Mouse (Mus musculus) layer of hippocampus, postnatal 14 days (tissue): Measurements from ENCODE around the gene Pin1. TPM values are rescaled to one million over a fixed set of nuclear protein-coding genes. Genes with fewer than 3 reads are reported as not detected.

Experiments used
- DNase-seq, 2 experiments: peaks; one replicate each; pipeline ENCODE4 v3.0.0; 2021 to 2022; ENCODE audit warnings: low spot score in 2 of 2, mixed read lengths in 1 of 2
- total RNA-seq, 2 experiments: library from RNA; stranded (reverse); gene quantifications; 2 replicates each; pipeline ENCODE4 v1.2.3; 2021

Gene Pin1
- total RNA-seq, 2 experiments from 2014 or later, result 33.8 to 34.0 TPM

DNA sequence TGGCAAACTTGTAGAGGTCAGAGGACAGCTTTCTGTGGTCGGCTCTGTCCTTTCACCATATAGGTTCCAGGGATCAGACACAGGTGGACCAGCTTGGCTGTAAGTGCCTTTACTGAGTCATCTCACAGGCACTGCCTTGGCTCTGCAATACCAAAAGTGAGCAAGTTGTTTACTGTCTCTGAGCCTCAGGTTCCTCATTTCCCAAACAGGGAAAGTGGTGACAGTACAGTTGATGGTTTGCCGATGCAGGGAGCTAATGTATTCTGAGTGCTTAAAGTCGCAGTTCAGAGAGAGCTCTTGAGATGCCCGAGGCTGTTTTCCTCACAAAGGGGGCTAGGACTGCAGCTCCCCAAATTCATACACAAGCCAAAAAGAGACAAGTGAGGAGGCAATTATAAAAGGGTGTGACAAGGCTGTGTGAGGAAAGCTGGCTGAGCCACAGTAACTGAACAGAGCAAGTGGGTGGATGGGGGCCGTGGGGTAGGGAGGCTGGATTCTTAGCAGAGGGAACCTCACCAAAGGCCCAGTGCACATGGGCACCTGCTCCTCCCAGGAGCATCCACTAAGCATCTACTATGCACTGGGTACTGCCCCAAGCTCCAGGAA is 44.3 kb downstream of the Pin1 start:
- DNase-seq, result no peak

DNA sequence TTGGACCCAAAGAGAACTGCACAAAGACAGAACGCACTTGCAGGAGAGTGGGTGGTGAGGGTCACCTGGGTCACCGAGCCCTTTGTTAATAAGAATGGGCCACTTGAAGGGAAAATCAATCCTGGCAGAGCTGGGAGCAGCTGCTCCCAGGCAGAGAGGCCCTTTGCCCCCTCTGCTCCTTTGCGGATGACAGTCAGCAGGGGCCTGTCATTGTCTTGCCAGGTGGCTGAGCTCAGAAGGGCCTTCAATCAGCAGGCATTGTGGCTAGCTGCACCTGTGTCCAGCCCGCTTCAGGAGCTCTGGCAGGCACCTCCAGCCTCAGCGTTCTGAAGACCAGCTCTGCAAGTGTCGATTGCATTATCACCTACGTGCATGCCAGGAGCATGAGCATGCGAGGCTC is 45.6 kb downstream of the Pin1 start:
- no peak for DNase-seq

DNA sequence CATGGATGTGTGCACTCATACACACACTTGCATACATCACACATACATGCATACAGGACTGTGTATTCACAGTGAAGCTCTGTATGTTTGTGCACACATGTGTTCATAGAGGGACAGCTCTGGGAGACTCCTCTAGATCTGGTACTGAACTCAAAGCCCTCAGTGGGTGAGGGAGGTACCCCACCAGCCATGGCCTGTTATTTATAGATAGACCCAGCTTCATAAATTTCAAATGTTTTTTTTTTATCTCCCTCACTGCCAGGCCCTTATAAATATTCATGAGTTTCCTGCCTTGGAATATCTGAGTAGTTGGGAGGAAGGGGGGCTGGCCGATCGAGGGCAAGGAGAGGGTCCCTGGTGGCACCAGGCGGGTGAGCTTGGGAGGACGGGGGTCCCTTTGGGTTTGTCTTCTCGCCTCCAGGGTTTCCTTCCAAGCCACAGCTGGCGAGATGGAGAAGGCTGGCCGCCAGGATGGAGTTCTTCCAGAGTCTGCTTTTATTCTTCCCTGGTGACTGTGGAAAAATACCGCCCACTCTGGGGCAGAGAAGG is 52.0 kb downstream of the Pin1 start:
- peak in 1 of 2 experiments; percentile 52 for DNase-seq

DNA sequence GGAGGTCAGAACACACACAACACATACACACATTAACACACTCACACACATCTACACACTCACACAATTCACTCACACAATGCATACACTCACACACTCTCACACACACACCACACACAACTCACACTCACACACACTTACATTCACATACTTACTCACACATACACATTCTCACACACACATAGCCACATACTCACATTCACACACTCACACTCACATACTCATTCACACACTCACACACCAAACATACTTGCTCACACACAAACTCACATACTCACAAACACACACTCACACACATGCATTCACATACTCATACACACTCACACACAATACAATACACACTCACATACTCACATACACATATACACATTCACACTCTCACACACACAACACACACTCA is 53.5 kb downstream of the Pin1 start:
- DNase-seq, result no peak

DNA sequence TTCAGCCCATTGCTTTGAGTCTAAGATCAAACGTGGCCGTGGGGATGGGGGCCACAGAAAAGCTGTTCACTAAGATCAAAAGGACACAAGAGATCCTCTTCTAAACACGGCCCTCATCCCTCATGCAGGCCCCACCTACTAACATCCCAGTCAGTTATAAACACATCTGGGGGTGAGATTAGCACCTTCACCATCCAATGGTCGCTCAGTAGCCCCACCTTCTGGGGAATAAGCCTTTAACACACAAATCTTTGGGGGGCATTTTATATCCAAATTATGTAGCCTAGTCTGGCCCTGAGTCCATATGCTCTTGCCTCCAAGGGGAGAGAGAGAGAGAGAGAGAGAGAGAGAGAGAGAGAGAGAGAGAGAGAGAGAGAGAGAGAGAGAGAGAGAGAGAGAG is 54.1 kb downstream of the Pin1 start:
- DNase-seq, result no peak

DNA sequence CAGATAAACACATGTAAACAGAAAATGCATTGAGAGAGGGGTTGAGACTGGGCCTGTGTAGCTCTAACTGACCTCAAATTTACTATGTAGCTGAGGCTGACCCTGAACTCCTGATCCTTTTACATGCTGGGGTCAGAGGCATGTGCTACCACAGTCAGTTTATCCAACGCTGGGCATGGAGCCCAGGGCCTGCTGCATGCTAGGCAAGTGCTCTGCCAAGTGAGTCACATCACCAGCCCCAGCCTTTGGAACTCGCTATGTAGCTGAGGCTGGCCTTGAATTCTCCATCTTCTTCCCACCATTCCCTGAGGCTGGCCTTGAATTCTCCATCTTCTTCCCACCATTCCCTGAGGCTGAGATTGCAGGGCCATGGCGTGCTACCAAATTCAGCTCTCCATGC is 58.6 kb downstream of the Pin1 start:
- no peak for DNase-seq

DNA sequence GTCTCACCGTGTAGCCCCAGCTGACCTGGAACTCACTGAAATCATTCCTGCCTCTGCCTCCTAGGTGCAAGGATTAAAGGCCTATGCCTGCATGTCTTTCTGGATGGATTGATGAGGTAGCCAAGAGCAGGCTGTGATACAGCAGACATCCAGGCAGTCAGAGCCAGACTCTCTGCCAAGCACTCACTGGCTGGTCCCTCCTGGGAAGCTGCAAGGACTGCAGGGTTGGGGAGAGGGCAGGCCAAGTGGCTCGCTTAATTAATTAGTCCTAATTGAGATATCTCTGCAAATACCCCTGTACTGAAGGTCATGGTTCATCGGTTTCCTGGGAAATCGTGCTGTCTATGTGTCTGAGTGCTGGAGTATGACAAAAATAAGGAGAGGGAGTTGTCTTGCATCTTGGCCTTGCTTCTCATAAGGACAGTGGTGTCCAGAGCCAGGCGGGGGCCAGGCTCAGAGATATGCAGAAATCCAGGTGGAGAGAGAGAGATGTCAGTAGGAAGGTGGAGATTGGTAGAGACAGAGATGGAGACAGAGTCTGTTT is 61.1 kb downstream of the Pin1 start:
- no peak for DNase-seq

DNA sequence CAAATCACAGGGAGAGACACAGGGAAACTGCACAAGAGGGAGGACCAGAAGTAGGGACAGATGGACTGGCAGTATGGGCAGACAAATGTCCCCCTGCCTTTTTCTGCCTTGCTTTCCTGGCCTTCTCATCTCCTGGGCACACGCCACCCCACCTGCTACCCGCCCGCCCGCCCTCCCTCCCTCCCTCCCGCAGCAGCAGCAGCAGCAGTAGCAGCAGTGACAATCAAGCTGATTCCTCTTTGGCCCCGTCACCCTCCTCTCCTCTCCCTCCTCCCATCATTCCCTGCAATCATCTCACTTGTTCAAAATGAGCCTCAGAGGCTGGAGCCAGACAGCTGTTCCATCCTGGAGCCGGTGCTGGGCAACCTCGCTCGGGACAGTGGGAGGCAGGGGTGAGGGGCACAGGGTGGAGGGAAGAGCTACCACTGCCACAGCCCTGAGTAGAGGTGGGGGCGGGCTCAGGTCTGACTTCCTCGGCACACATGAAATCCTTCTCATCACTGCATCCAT is 61.6 kb downstream of the Pin1 start:
- DNase-seq, result peak; percentile 47 to 75

DNA sequence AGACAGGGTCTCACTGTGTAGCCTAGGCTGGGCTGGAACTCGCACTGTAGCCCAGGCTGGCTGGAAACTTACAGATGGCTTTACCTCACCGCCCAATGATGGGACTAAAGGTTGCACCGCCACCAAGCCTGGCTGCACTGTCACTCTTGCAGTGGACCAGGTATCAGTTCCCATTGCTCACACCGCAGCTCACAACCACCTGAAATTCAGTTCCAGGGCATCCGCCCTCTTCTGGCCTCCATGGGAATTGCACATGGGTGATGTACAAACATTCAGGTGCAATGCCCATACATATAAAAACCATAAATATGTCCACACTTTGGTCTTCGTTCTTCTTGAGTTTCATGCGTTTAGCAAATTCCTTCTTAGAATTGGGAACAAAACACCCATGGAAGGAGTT is 63.4 kb downstream of the Pin1 start:
- DNase-seq, result no peak

Other genes starting within 250 kb of the Pin1 start
- gene Zfp26, start 191.9 kb upstream of the Pin1 start, total RNA-seq, result 10 to 100 TPM; 25.3 to 28.6 TPM
- 10 to 100 TPM; 31.7 to 34.5 TPM for gene Zfp426, start 159.3 kb upstream of the Pin1 start, total RNA-seq
- 10 to 100 TPM; 55.8 to 56.1 TPM for gene Zfp266, start 130.7 kb upstream of the Pin1 start, total RNA-seq
- gene Zfp846, start 70.8 kb upstream of the Pin1 start, total RNA-seq, result 10 to 100 TPM; 20.6 to 22.8 TPM
- gene Ubl5, start 9.2 kb upstream of the Pin1 start, total RNA-seq, result 100 to 1,000 TPM; 310 to 314 TPM
- gene Fbxl12, start 7.3 kb upstream of the Pin1 start, total RNA-seq, result 10 to 100 TPM; 17.9 to 18.9 TPM
- gene Olfm2, start 94.3 kb downstream of the Pin1 start, total RNA-seq, result 10 to 100 TPM; 73.0 to 73.1 TPM
- 1 to 10 TPM; 2.3 to 2.7 TPM for gene Col5a3, start 163.0 kb downstream of the Pin1 start, total RNA-seq
- not detected for gene Rdh8, start 166.4 kb downstream of the Pin1 start, total RNA-seq
- gene A230050P20Rik, start 216.5 kb downstream of the Pin1 start, total RNA-seq, result 10 to 100 TPM; 55.6 to 56.1 TPM
- gene Angptl6, start 227.6 kb downstream of the Pin1 start, total RNA-seq, result 10 to 100 TPM in 1 of 2 experiments, 1 to 10 TPM in 1; 7.3 to 10.7 TPM
- gene Ppan, start 236.1 kb downstream of the Pin1 start, total RNA-seq, result 10 to 100 TPM; 21.3 to 25.6 TPM
- 100 to 1,000 TPM; 114 to 123 TPM for gene Eif3g, start 246.5 kb downstream of the Pin1 start, total RNA-seq